Mouse (Mus musculus) heart, embryonic 12.5 days (tissue): ENCODE data around the gene Gm10518. TPM values are rescaled to one million over a fixed set of nuclear protein-coding genes. Genes with fewer than 3 reads are reported as not detected.
"Not testable (repeated sequence)": the region's sequence is repeated elsewhere in the genome, so short reads cannot be mapped to it uniquely, and the experiment has no call there.

ENCODE experiments used
- ATAC-seq: fragments of 200-750 bp; cut with Nextera tagmentation; 2 replicates; pipeline ENCODE4 v1.8.0; 2017; ENCODE audit warnings: moderate TSS enrichment, moderate library complexity; ENCODE audit not compliant: insufficient number of reproducible peaks, low FRiP score
- H3K27ac ChIP-seq: fragments of 300-500 bp; sonication (generic); 2 replicates; pipeline ENCODE4 v1.5.1; 2016; ENCODE audit warnings: mild to moderate bottlenecking, moderate library complexity; ENCODE audit not compliant: poor library complexity, severe bottlenecking
- H3K27me3 ChIP-seq: fragments of 300-500 bp; sonication (generic); replicated peaks from 2 replicates; pipeline ENCODE4 v1.6.1; 2016; ENCODE audit warnings: mild to moderate bottlenecking, moderate library complexity
- H3K36me3 ChIP-seq: fragments of 300-500 bp; sonication (generic); 2 replicates; pipeline ENCODE4 v1.6.1; 2016; ENCODE audit warnings: mild to moderate bottlenecking, moderate library complexity
- H3K4me1 ChIP-seq: fragments of 300-500 bp; sonication (generic); replicated peaks from 2 replicates; pipeline ENCODE4 v1.6.1; 2016; ENCODE audit warnings: mild to moderate bottlenecking
- H3K4me2 ChIP-seq: fragments of 300-500 bp; sonication (generic); 2 replicates; pipeline ENCODE4 v1.6.1; 2016; ENCODE audit warnings: mild to moderate bottlenecking, moderate library complexity
- H3K4me3 ChIP-seq: fragments of 300-500 bp; sonication (generic); 2 replicates; pipeline ENCODE4 v1.5.1; 2016; ENCODE audit warnings: mild to moderate bottlenecking
- H3K9ac ChIP-seq: fragments of 300-500 bp; sonication (generic); 2 replicates; pipeline ENCODE4 v1.6.1; 2016; ENCODE audit warnings: mild to moderate bottlenecking, moderate library complexity
- H3K9me3 ChIP-seq: fragments of 300-500 bp; sonication (generic); replicated peaks from 2 replicates; pipeline ENCODE4 v1.6.1; 2016; ENCODE audit warnings: mild to moderate bottlenecking, moderate library complexity
- WGBS: fragments of 180-500 bp; shearing (Covaris S2); methylation state at CpG from one replicate; pipeline ENCODE4 v1.1.7; 2016; 5-methylcytosine and 5-hydroxymethylcytosine counted together
- polyA plus RNA-seq: library from polyadenylated mRNA; unstranded; fragments of >200 nt; fragmentation: Nextera tagmentation; extraction: Ambion mirVana; gene quantifications from 2 replicates; pipeline ENCODE4 v1.2.1, GENCODE M21; 2016

Gm10518 gene
- polyA plus RNA-seq, 1 experiment from 2014 or later, result not detected

GRCm38 (mm10) chr1:179805751-179806150, 2.6 kb downstream of the Gm10518 start:
- no peaks in the 10 kb centered on the region for H3K36me3 ChIP-seq
- ATAC-seq, result no peak
- no peaks in the 10 kb centered on the region for H3K9me3 ChIP-seq
- H3K4me3 ChIP-seq, result no peak overlapping the region
- WGBS, result 86% methylated on average over 5 of the region's 5 CpGs
- H3K9ac ChIP-seq, result no peak overlapping the region
- no peaks in the 10 kb centered on the region for H3K27me3 ChIP-seq
- no peak overlapping the region for H3K27ac ChIP-seq
- H3K4me1 ChIP-seq, result peaks cover 17% of the 10 kb centered on the region
- no peak overlapping the region for H3K4me2 ChIP-seq

GRCm38 (mm10) chr1:179807468-179807867, 4.3 kb downstream of the Gm10518 start:
- ATAC-seq, result no peak
- Histone ChIP-seq H3K27me3 (no peaks in the 10 kb centered on the region), H3K27ac (no peak overlapping the region), H3K9ac (no peak overlapping the region), H3K4me1 (peaks cover 6% of the 10 kb centered on the region), H3K36me3 (no peaks in the 10 kb centered on the region), H3K9me3 (no peaks in the 10 kb centered on the region), H3K4me3 (no peak overlapping the region), H3K4me2 (no peak overlapping the region)
- WGBS, result 69% methylated on average over 4 of the region's 4 CpGs

GRCm38 (mm10) chr1:179808300-179808699, 5.1 kb downstream of the Gm10518 start:
- Histone ChIP-seq H3K27me3 (no peaks in the 10 kb centered on the region), H3K9me3 (no peaks in the 10 kb centered on the region), H3K9ac (no peak overlapping the region), H3K4me1 (peaks cover 6% of the 10 kb centered on the region), H3K36me3 (no peaks in the 10 kb centered on the region), H3K27ac (no peak overlapping the region), H3K4me3 (no peak overlapping the region), H3K4me2 (no peak overlapping the region)
- WGBS, result 33% methylated on average over 3 of the region's 3 CpGs
- ATAC-seq, result no peak

- WGBS, result 39% methylated on average over 2 of the region's 2 CpGs
- no peak overlapping the region for H3K4me2 ChIP-seq
- H3K27ac ChIP-seq, result no peak overlapping the region
- H3K27me3 ChIP-seq, result no peaks in the 10 kb centered on the region
- H3K36me3 ChIP-seq, result no peaks in the 10 kb centered on the region
- H3K9ac ChIP-seq, result no peak overlapping the region
- H3K9me3 ChIP-seq, result 0 out of 2 replicates have a peak, but pooled peaks cover 4% of the 10 kb centered on the region
- no peaks in the 10 kb centered on the region; the same call in 1 of the 2 replicates for H3K4me1 ChIP-seq
- ATAC-seq, result no peak
- H3K4me3 ChIP-seq, result no peak overlapping the region
These were observed 10.2 kb downstream of the Gm10518 start for GRCm38 (mm10) chr1:179813385-179813784.

DNA sequence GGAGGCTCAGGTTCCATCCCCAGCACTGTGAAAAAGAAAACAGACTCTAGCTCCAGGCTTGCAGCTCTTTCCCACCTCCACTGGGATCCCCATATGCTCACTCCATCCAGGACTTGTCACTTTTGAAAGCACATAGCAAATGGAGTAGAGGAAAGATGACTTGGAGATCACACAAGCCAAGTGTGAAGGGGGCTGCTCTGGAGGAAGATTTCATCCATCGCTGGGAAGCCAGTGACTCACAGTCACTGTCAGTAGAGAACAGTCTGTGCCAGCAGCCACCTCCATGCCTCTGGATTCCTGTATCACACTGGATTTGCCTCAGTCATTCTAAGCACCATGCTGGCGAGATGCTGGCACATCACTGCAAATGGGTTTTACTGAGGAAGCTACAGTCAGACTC, 11.4 kb downstream of the Gm10518 start:
- Histone ChIP-seq H3K9ac (no peak overlapping the region), H3K4me1 (no peaks in the 10 kb centered on the region), H3K27ac (no peak overlapping the region), H3K4me3 (no peak overlapping the region), H3K27me3 (no peaks in the 10 kb centered on the region), H3K9me3 (0 out of 2 replicates have a peak, but pooled peaks cover 4% of the 10 kb centered on the region), H3K4me2 (no peak overlapping the region), H3K36me3 (no peaks in the 10 kb centered on the region)
- whole genome bisulfite sequencing, result 83% methylated on average over 2 of the region's 2 CpGs
- no peak for ATAC-seq

GRCm38 (mm10) chr1:179818490-179819278, 15.5 kb downstream of the Gm10518 start:
- WGBS, result 80% methylated on average over 11 of the region's 11 CpGs
- H3K4me2 ChIP-seq, ATAC-seq, H3K36me3 ChIP-seq, H3K27ac ChIP-seq, H3K9ac ChIP-seq, H3K4me1 ChIP-seq, H3K4me3 ChIP-seq, H3K27me3 ChIP-seq, H3K9me3 ChIP-seq: not testable (repeated sequence)

GRCm38 (mm10) chr1:179824549-179824948, 21.4 kb downstream of the Gm10518 start:
- 69% methylated on average over 5 of the region's 5 CpGs for WGBS

GRCm38 (mm10) chr1:179828051-179828450, 24.9 kb downstream of the Gm10518 start:
- H3K36me3 ChIP-seq, result no peaks in the 10 kb centered on the region
- H3K27ac ChIP-seq, result no peak overlapping the region
- H3K9ac ChIP-seq, result no peak overlapping the region
- no peaks in the 10 kb centered on the region for H3K9me3 ChIP-seq
- H3K27me3 ChIP-seq, result no peaks in the 10 kb centered on the region
- no peaks in the 10 kb centered on the region; the same call in 1 of the 2 replicates for H3K4me1 ChIP-seq
- no peak overlapping the region for H3K4me2 ChIP-seq
- 87% methylated on average over 5 of the region's 5 CpGs for WGBS
- ATAC-seq, result no peak
- H3K4me3 ChIP-seq, result no peak overlapping the region

More at GRCm38 (mm10) chr1:179824549-179824948, 21.4 kb downstream of the Gm10518 start:
- H3K4me1 ChIP-seq, result no peaks in the 10 kb centered on the region; the same call in 1 of the 2 replicates
- no peaks in the 10 kb centered on the region for H3K36me3 ChIP-seq
- no peak for ATAC-seq
- H3K9ac ChIP-seq, result no peak overlapping the region
- H3K9me3 ChIP-seq, result peaks cover 3% of the 10 kb centered on the region; the same call in 1 of the 2 replicates
- H3K27ac ChIP-seq, result no peak overlapping the region
- H3K27me3 ChIP-seq, result no peaks in the 10 kb centered on the region
- H3K4me2 ChIP-seq, result no peak overlapping the region
- no peak overlapping the region for H3K4me3 ChIP-seq

GRCm38 (mm10) chr1:179828900-179829299, 25.7 kb downstream of the Gm10518 start:
- 62% methylated on average over 4 of the region's 4 CpGs for WGBS
- Histone ChIP-seq H3K27ac (no peak overlapping the region), H3K9me3 (no peaks in the 10 kb centered on the region), H3K4me1 (no peaks in the 10 kb centered on the region; the same call in 1 of the 2 replicates), H3K36me3 (no peaks in the 10 kb centered on the region), H3K9ac (no peak overlapping the region), H3K4me3 (no peak overlapping the region), H3K27me3 (no peaks in the 10 kb centered on the region), H3K4me2 (no peak overlapping the region)
- ATAC-seq, result no peak

DNA sequence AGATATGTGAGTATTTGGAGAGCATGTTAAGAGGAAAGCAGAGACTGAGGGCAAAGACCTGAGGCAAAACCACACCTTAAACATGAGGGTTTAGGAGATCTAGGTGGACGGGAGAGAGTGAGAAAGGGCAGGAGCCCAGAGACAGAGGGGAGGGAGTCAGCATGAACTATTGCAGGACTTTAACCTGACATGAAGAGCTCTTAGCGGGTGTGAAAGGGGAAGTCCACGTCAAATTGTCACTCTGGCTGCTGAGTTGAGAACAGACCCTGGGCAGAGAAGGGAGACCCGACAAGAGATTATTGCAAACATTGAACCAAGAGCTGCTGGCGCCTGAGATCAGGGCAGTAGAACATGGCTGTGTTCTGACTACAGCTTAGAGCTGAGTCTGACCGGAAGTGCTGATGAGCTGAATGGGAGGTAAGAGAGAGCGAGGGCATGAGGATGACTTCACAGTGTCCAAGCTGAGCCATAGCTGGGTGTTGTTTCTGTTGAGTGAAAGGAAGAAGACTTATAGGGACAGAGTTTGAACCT, 29.6 kb downstream of the Gm10518 start:
- no peak for ATAC-seq
- no peaks in the 10 kb centered on the region; the same call in 1 of the 2 replicates for H3K4me1 ChIP-seq
- no peaks in the 10 kb centered on the region for H3K36me3 ChIP-seq
- peaks cover 7% of the 10 kb centered on the region; the same call in 1 of the 2 replicates for H3K9me3 ChIP-seq
- no peak overlapping the region for H3K27ac ChIP-seq
- no peaks in the 10 kb centered on the region for H3K27me3 ChIP-seq
- 60% methylated on average over 7 of the region's 7 CpGs for WGBS
- no peak overlapping the region for H3K4me3 ChIP-seq
- no peak overlapping the region for H3K4me2 ChIP-seq
- no peak overlapping the region for H3K9ac ChIP-seq

GRCm38 (mm10) chr1:179833596-179833995, 30.4 kb downstream of the Gm10518 start:
- peaks cover 7% of the 10 kb centered on the region; the same call in 1 of the 2 replicates for H3K9me3 ChIP-seq
- H3K36me3 ChIP-seq, result no peaks in the 10 kb centered on the region
- H3K9ac ChIP-seq, result no peak overlapping the region
- 81% methylated on average over 1 of the region's 1 CpGs for WGBS
- H3K4me3 ChIP-seq, result no peak overlapping the region
- H3K4me2 ChIP-seq, result no peak overlapping the region
- ATAC-seq, result no peak
- no peaks in the 10 kb centered on the region for H3K27me3 ChIP-seq
- H3K4me1 ChIP-seq, result no peaks in the 10 kb centered on the region; the same call in 1 of the 2 replicates
- no peak overlapping the region for H3K27ac ChIP-seq
